Mouse (Mus musculus): ENCODE results near the gene Icam5. TPM values are rescaled to one million over a fixed set of nuclear protein-coding genes. Genes with fewer than 3 reads are reported as not detected.

Gene Icam5
- polyA plus RNA-seq, 1 experiment, result 0.25 TPM

DNA sequence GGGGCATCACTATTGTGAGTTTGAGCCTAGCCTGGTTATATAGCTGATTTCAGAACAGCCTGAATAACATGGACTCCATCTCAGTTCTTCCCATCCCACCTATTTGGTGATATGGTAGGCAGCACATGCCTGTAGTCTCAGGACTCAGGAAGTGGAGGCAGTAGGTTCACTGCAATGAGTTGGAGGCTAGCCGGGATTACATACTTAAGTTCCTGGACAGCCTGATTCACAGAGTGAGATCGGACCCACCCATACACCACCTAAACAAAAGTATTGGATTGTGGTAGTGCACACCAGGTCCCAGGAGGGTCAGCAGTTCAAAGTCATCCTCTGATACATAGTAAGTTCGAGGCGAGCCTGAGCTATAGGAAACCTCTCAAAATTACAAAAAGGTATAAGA, 40.8 kb downstream of the Icam5 start:
- Histone ChIP-seq H3K79me2 (ENCODE audit: control insufficient read depth, insufficient read depth) (peaks cover 23% of the 10 kb centered on the region), H3K4me3 (peak overlapping the region; percentile 56), H3K4me2 (ENCODE audit: low read depth) (peak overlapping the region; percentile 86), H3K36me3 (ENCODE audit: control insufficient read depth, insufficient read depth) (peaks cover 1% of the 10 kb centered on the region), H3K27me3 (ENCODE audit: control insufficient read depth, insufficient read depth, insufficient read length) (no peaks in the 10 kb centered on the region), H3ac (ENCODE audit: control insufficient read depth, insufficient read length) (peak overlapping the region; percentile 60)
- TF ChIP-seq MYOG (IDR thresholded peaks at IDR 0.05; ENCODE audit: control insufficient read depth in 1 of 3, insufficient read depth in 1 of 3, insufficient read length in 2 of 3, low read depth in 2 of 3) (no peak), CEBPB (IDR thresholded peaks at IDR 0.05; ENCODE audit: insufficient read depth, poor library complexity, severe bottlenecking) (no peak), MYOD1 (IDR thresholded peaks at IDR 0.05; ENCODE audit: control insufficient read depth in 1 of 3, insufficient read length in 2 of 3, low read depth in 2 of 3) (no peak), SRF (IDR thresholded peaks at IDR 0.05; ENCODE audit: control insufficient read depth, insufficient read length, low read depth) (no peak)

DNA sequence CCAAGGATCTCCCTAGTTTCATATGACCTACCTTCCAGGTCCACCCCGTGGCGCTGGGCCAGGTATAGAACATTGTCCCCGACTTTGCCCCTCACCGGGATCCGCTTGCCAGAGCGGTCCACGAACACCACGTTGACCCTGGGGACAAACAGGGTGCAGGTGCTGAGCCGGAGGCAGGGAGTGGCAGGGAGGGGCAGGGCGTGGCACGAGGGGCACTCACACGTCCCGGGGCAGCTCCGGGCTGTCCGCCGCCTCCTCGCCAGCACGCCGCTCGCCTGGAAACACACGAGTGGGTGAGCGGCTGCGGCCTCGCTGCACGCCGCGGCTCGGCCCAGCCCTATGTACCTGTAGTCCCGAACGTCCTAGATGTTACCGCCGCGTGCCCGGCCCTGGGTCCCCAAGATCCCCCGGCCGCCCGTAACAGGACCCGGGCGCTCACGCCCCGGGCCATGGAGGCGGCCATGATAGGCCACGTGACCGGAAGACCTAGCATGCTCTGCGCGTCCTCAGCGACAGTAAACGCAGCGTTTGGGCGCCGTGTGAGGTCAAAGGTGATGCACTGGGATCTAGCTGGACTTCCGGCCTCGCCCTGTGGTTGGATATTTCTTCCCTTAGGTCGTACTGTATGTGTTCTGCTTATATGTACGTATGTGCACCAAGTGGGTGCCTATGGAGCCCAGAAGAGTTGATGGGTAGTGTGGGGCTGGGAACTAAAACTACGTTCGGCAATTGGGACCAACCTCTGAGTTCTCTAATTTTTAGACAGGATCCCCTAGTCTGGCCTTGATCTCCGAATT, 41.4 kb downstream of the Icam5 start, which contains the start of the genes Gm49373 and Fdx1l:
TSS of gene Gm49373 (minus strand) at position 53 of the 797 bp plus-strand sequence.
TSS of gene Fdx1l (minus strand) at position 571 of the 797 bp plus-strand sequence.
- H3K4me2 ChIP-seq (ENCODE audit: low read depth), result peak within 1 kb of the TSS; percentile 87
- H3K36me3 ChIP-seq (ENCODE audit: control insufficient read depth, insufficient read depth), result peaks cover 7% of the 10 kb centered on the region
- TF ChIP-seq TCF12 (IDR thresholded peaks at IDR 0.05; ENCODE audit: insufficient read depth, poor library complexity, severe bottlenecking), result no peak
- TF ChIP-seq CEBPB (IDR thresholded peaks at IDR 0.05; ENCODE audit: insufficient read depth, poor library complexity, severe bottlenecking), result no peak
- no peak for TF ChIP-seq E2F4 (IDR thresholded peaks at IDR 0.05; ENCODE audit: insufficient read depth)
- peak; percentile 28 for TF ChIP-seq SRF (IDR thresholded peaks at IDR 0.05; ENCODE audit: control insufficient read depth, insufficient read length, low read depth)
- TF ChIP-seq POLR2A (IDR thresholded peaks at IDR 0.05; ENCODE audit: insufficient read length, low read depth), result peak; percentile 73
- TF ChIP-seq POLR2AphosphoS2 (IDR thresholded peaks at IDR 0.05; ENCODE audit: insufficient read length, low read depth), result peak; percentile 99
- peak in 1 of 3 experiments; percentile 62 for TF ChIP-seq MYOD1 (IDR thresholded peaks at IDR 0.05; ENCODE audit: control insufficient read depth in 1 of 3, insufficient read length in 2 of 3, low read depth in 2 of 3)
- TF ChIP-seq MYOG (IDR thresholded peaks at IDR 0.05; ENCODE audit: control insufficient read depth in 1 of 3, insufficient read depth in 1 of 3, insufficient read length in 2 of 3, low read depth in 2 of 3), result peak in 1 of 3 experiments; percentile 44
- no peak for TF ChIP-seq TCF3 (IDR thresholded peaks at IDR 0.05; ENCODE audit: insufficient read length, low read depth)
- TF ChIP-seq REST (IDR thresholded peaks at IDR 0.05; ENCODE audit: insufficient read depth, insufficient read length), result no peak
- peak; percentile 98 for TF ChIP-seq USF1 (IDR thresholded peaks at IDR 0.05; ENCODE audit: low read depth)
- no peak for TF ChIP-seq MAX (IDR thresholded peaks at IDR 0.05; ENCODE audit: low read depth)
- H3ac ChIP-seq (ENCODE audit: control insufficient read depth, insufficient read length), result peak within 1 kb of the TSS; percentile 60
- H3K4me3 ChIP-seq, result peak within 1 kb of the TSS; percentile 56
- H3K27me3 ChIP-seq (ENCODE audit: control insufficient read depth, insufficient read depth, insufficient read length), result no peaks in the 10 kb centered on the region
- H3K79me2 ChIP-seq (ENCODE audit: control insufficient read depth, insufficient read depth), result peaks cover 23% of the 10 kb centered on the region

- TF ChIP-seq E2F4 (IDR thresholded peaks at IDR 0.05; ENCODE audit: insufficient read depth) (no peak), MYOG (IDR thresholded peaks at IDR 0.05; ENCODE audit: control insufficient read depth in 1 of 3, insufficient read depth in 1 of 3, insufficient read length in 2 of 3, low read depth in 2 of 3) (no peak), MYOD1 (IDR thresholded peaks at IDR 0.05; ENCODE audit: control insufficient read depth in 1 of 3, insufficient read length in 2 of 3, low read depth in 2 of 3) (no peak)
- no peaks in the 10 kb centered on the region for H3K27me3 ChIP-seq (ENCODE audit: control insufficient read depth, insufficient read depth, insufficient read length)
- no peak overlapping the region for H3K4me2 ChIP-seq (ENCODE audit: low read depth)
- H3K4me3 ChIP-seq, result peak overlapping the region; percentile 56
- peaks cover 23% of the 10 kb centered on the region for H3K79me2 ChIP-seq (ENCODE audit: control insufficient read depth, insufficient read depth)
- peaks cover 13% of the 10 kb centered on the region for H3K36me3 ChIP-seq (ENCODE audit: control insufficient read depth, insufficient read depth)
- no peak overlapping the region for H3ac ChIP-seq (ENCODE audit: control insufficient read depth, insufficient read length)
Measured at GRCm38 (mm10) chr9:21074173-21074572, 42.3 kb downstream of the Icam5 start.

GRCm38 (mm10) chr9:21075625-21076024, 43.8 kb downstream of the Icam5 start:
- Histone ChIP-seq H3K4me3 (no peak overlapping the region), H3K27me3 (ENCODE audit: control insufficient read depth, insufficient read depth, insufficient read length) (no peaks in the 10 kb centered on the region), H3ac (ENCODE audit: control insufficient read depth, insufficient read length) (no peak overlapping the region), H3K36me3 (ENCODE audit: control insufficient read depth, insufficient read depth) (peaks cover 14% of the 10 kb centered on the region), H3K79me2 (ENCODE audit: control insufficient read depth, insufficient read depth) (peaks cover 23% of the 10 kb centered on the region), H3K4me2 (ENCODE audit: low read depth) (no peak overlapping the region)
- TF ChIP-seq MYOG (IDR thresholded peaks at IDR 0.05; ENCODE audit: control insufficient read depth in 1 of 3, insufficient read depth in 1 of 3, insufficient read length in 2 of 3, low read depth in 2 of 3) (no peak), POLR2A (IDR thresholded peaks at IDR 0.05; ENCODE audit: insufficient read length, low read depth) (no peak), USF1 (IDR thresholded peaks at IDR 0.05; ENCODE audit: low read depth) (no peak)

GRCm38 (mm10) chr9:21081127-21081526, 49.3 kb downstream of the Icam5 start:
- no peak overlapping the region for H3ac ChIP-seq (ENCODE audit: control insufficient read depth, insufficient read length)
- no peak for TF ChIP-seq TCF12 (IDR thresholded peaks at IDR 0.05; ENCODE audit: insufficient read depth, poor library complexity, severe bottlenecking)
- no peak for TF ChIP-seq SRF (IDR thresholded peaks at IDR 0.05; ENCODE audit: control insufficient read depth, insufficient read length, low read depth)
- TF ChIP-seq MYOD1 (IDR thresholded peaks at IDR 0.05; ENCODE audit: control insufficient read depth in 1 of 3, insufficient read length in 2 of 3, low read depth in 2 of 3), result no peak
- TF ChIP-seq TCF3 (IDR thresholded peaks at IDR 0.05; ENCODE audit: insufficient read length, low read depth), result no peak
- no peak for TF ChIP-seq MAX (IDR thresholded peaks at IDR 0.05; ENCODE audit: low read depth)
- TF ChIP-seq POLR2A (IDR thresholded peaks at IDR 0.05; ENCODE audit: insufficient read length, low read depth), result no peak
- no peak for TF ChIP-seq E2F4 (IDR thresholded peaks at IDR 0.05; ENCODE audit: insufficient read depth)
- TF ChIP-seq CEBPB (IDR thresholded peaks at IDR 0.05; ENCODE audit: insufficient read depth, poor library complexity, severe bottlenecking), result no peak
- TF ChIP-seq USF1 (IDR thresholded peaks at IDR 0.05; ENCODE audit: low read depth), result no peak
- no peak for TF ChIP-seq MYOG (IDR thresholded peaks at IDR 0.05; ENCODE audit: control insufficient read depth in 1 of 3, insufficient read depth in 1 of 3, insufficient read length in 2 of 3, low read depth in 2 of 3)
- no peak for TF ChIP-seq POLR2AphosphoS2 (IDR thresholded peaks at IDR 0.05; ENCODE audit: insufficient read length, low read depth)
- TF ChIP-seq REST (IDR thresholded peaks at IDR 0.05; ENCODE audit: insufficient read depth, insufficient read length), result no peak
- no peaks in the 10 kb centered on the region for H3K79me2 ChIP-seq (ENCODE audit: control insufficient read depth, insufficient read depth)
- H3K27me3 ChIP-seq (ENCODE audit: control insufficient read depth, insufficient read depth, insufficient read length), result no peaks in the 10 kb centered on the region
- no peak overlapping the region for H3K4me3 ChIP-seq
- no peak overlapping the region for H3K4me2 ChIP-seq (ENCODE audit: low read depth)
- peaks cover 43% of the 10 kb centered on the region for H3K36me3 ChIP-seq (ENCODE audit: control insufficient read depth, insufficient read depth)

Measured in myocyte (in vitro differentiated cells).